Mouse (Mus musculus) heart, embryonic 14.5 days (tissue): ENCODE measurements around the gene Usp4. TPM values are rescaled to one million over a fixed set of nuclear protein-coding genes. Genes with fewer than 3 reads are reported as not detected.

Experiments used
- ATAC-seq: fragments of 200-750 bp; cut with Nextera tagmentation; 2 replicates; pipeline ENCODE4 v1.8.0; 2017; ENCODE audit warnings: low read depth, moderate TSS enrichment; ENCODE audit not compliant: insufficient number of reproducible peaks, insufficient read depth, low FRiP score
- H3K27ac ChIP-seq, 2 experiments: fragments of 200-500 bp in 1 of 2; fragments of 300-500 bp in 1 of 2; sonication (generic) in 1 of 2; replicated peaks in 1 of 2; 2 replicates each; pipeline ENCODE4 v1.5.1; 2012 to 2014; ENCODE audit warnings: low read depth in 2 of 2, low read length in 2 of 2, control low read depth in 1 of 2, mild to moderate bottlenecking in 1 of 2, mixed read lengths in 1 of 2; ENCODE audit not compliant: control insufficient read depth in 1 of 2, insufficient read depth in 1 of 2
- H3K27me3 ChIP-seq: fragments of 300-500 bp; sonication (generic); 2 replicates; pipeline ENCODE4 v1.6.1; 2014; ENCODE audit warnings: mild to moderate bottlenecking, low read length, control low read depth; ENCODE audit not compliant: control insufficient read depth, insufficient read depth
- H3K36me3 ChIP-seq: fragments of 300-500 bp; sonication (generic); 2 replicates; pipeline ENCODE4 v1.6.1; 2014; ENCODE audit warnings: mild to moderate bottlenecking, control low read depth, low read length, mixed read lengths; ENCODE audit not compliant: control insufficient read depth, insufficient read depth
- H3K4me1 ChIP-seq, 2 experiments: fragments of 200-500 bp in 1 of 2; fragments of 300-500 bp in 1 of 2; sonication (generic) in 1 of 2; 2 replicates each; pipeline ENCODE4 v1.6.1; 2012 to 2014; ENCODE audit warnings: low read length in 2 of 2, control low read depth in 1 of 2, mixed read lengths in 1 of 2; ENCODE audit not compliant: control insufficient read depth in 2 of 2, insufficient read depth in 2 of 2
- H3K4me2 ChIP-seq: fragments of 300-500 bp; sonication (generic); 2 replicates; pipeline ENCODE4 v1.6.1; 2014; ENCODE audit warnings: mild to moderate bottlenecking, low read length
- H3K4me3 ChIP-seq, 2 experiments: fragments of 200-500 bp in 1 of 2; fragments of 300-500 bp in 1 of 2; sonication (generic) in 1 of 2; 2 replicates each; pipeline ENCODE4 v1.5.1; 2012 to 2014; ENCODE audit warnings: low read length in 2 of 2, mild to moderate bottlenecking in 2 of 2, control low read depth in 1 of 2, low read depth in 1 of 2, moderate library complexity in 1 of 2; ENCODE audit not compliant: control insufficient read depth in 1 of 2, insufficient read depth in 1 of 2
- H3K9ac ChIP-seq: fragments of 300-500 bp; sonication (generic); 2 replicates; pipeline ENCODE4 v1.6.1; 2014; ENCODE audit warnings: mild to moderate bottlenecking, low read length
- H3K9me3 ChIP-seq: fragments of 300-500 bp; sonication (generic); 2 replicates; pipeline ENCODE4 v1.6.1; 2016; ENCODE audit warnings: low read length, control low read depth; ENCODE audit not compliant: control insufficient read depth
- WGBS: fragments of 180-500 bp; shearing (Covaris S2); extraction: QIAGEN DNeasy Blood & Tissue Kit; methylation state at CpG from one replicate; pipeline ENCODE4 v1.1.7; 2014; 5-methylcytosine and 5-hydroxymethylcytosine counted together
- polyA plus RNA-seq: library from polyadenylated mRNA; unstranded; fragments of >200 nt; fragmentation: Nextera tagmentation; extraction: Ambion mirVana; gene quantifications from 2 replicates; pipeline ENCODE4 v1.2.1, GENCODE M21; 2014

The Usp4 gene
- 88.6 and 90.1 TPM in 2 replicates for polyA plus RNA-seq

DNA sequence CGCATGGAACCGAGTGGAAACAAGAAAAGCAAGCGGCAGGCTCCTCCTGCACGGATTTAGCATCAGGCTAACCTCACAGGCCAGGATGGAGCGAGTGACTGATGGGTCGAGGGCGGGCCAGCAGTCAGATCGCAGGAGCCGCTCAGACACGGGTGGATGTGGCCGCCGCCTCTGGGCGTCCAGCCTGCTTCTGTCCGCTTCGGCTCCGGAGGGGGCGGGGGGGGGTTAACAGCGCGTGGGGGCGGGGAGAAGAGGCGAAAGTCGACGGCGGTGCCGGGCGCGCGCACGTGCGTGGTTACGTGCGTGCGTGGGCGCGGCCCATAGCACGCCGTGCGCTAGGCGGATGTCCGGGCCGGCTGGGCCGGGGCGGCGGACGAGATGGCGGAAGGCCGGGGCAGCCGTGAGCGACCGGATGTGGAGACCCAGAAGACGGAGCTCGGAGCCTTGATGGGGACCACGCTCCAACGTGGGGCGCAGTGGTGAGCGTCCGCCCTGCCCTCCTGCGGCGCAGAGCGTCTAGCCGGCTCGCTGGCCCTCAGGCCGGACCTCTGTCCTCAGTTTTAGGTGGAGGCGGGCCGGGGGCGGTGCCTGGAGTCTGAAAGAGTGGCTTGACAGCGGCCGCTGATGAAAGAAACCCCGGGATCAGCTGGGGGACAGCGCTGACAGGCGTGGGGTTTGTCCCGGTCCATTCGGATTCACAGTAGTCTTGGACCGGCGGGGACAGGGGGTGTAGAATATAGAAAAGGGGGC, at the start of gene Usp4:
Gene Usp4, plus strand, starts transcription at position 314 of the 750 bp plus-strand sequence.
- H3K9ac ChIP-seq, result peak within 1 kb of the TSS; percentile 78
- WGBS, result under 1% methylated on average over 75 of the region's 75 CpGs
- ATAC-seq, result peak; percentile 95

DNA sequence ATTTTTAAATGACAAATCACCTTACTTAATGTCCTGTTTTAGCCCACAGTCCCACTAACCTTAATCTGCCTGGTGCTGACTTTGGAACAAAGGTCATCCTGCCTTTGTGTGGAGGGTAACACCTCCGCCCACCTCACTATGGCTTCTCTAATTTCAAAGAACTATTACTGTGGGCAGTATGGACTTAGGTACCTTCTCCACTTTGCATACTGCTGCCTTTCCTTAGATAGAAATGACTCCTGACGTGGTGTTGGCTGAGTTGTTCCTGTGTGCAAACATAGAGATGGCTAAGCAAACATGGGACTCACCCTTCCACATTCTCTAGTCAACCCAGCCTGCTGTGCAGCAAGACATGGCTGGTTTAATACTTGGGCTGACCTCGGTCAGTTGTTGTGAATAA, 45.8 kb upstream of the Usp4 start:
- peaks cover 7 to 19% of the 10 kb centered on the region in 2 experiments for H3K4me1 ChIP-seq

More for the DNA sequence above, at the start of gene Usp4:
- Histone ChIP-seq H3K4me2 (peak within 1 kb of the TSS; percentile 80), H3K36me3 (peaks cover 28% of the 10 kb centered on the region), H3K27ac (peak within 1 kb of the TSS; percentile 88 to 96), H3K9me3 (no peaks in the 10 kb centered on the region), H3K27me3 (no peaks in the 10 kb centered on the region), H3K4me3 (peak within 1 kb of the TSS; percentile 58 to 97), H3K4me1 (peaks cover 0 to 9% of the 10 kb centered on the region in 2 experiments; a peak in 2 of 4 replicates)

DNA sequence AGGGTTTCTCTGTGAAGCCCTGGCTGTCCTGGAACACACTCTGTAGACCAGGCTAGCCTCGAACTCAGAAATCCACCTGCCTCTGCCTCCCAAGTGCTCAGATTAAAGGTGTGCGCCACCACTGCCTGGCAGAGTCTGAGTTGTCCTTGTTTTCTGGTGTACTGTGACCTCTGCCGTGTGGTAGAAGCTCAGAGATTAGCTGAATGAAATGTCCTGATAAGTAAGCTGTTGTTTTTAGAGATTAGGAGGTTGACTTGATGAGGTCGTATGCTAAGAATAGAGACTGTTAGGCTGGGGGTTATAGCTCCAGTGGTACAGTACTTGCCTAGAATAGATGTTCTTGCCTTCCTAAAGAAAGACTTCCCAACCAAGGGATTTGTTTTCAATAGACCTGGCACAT, 42.9 kb upstream of the Usp4 start:
- WGBS, result 20% methylated on average over 4 of the region's 4 CpGs
- peak overlapping the region; percentile 95 for H3K4me2 ChIP-seq

More for the DNA sequence above, 45.8 kb upstream of the Usp4 start:
- no peak overlapping the region for H3K4me3 ChIP-seq
- no peak overlapping the region for H3K4me2 ChIP-seq
- WGBS, result 83% methylated on average over 3 of the region's 3 CpGs
- H3K27me3 ChIP-seq, result no peaks in the 10 kb centered on the region
- H3K9me3 ChIP-seq, result no peaks in the 10 kb centered on the region
- H3K36me3 ChIP-seq, result peaks cover 37% of the 10 kb centered on the region
- ATAC-seq, result no peak
- no peak overlapping the region for H3K9ac ChIP-seq
- H3K27ac ChIP-seq, result no peak overlapping the region

DNA sequence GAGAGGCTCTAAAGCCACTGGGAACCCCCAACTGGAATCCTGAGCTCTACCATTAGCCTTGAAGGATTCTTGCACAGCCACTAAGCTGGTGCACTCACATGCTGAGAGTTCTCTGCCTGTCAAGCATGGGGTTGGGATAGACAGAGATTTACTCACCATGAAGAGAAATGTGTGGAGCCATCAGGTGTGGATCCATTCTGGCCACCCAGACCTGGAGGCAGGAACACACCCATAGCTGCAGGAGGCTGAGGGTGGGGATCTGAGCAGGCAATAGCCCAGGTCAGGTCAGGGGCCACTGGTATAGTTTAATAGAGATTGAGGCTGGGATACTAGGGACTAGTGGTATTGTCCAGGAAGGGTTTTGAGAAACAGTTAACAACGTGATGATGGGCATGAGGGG, 42.5 kb upstream of the Usp4 start:
- H3K4me2 ChIP-seq, result peak overlapping the region; percentile 95
- no peak for ATAC-seq
- WGBS, result 5% methylated on average over 1 of the region's 1 CpGs

More for the DNA sequence above, 42.9 kb upstream of the Usp4 start:
- Histone ChIP-seq H3K27ac (peak overlapping the region; percentile 91 to 100), H3K4me1 (peaks cover 4 to 37% of the 10 kb centered on the region in 2 experiments), H3K9ac (peak overlapping the region; percentile 97), H3K36me3 (peaks cover 32% of the 10 kb centered on the region), H3K9me3 (no peaks in the 10 kb centered on the region), H3K4me3 (peak overlapping the region; percentile 94 to 98; a peak in 3 of 4 replicates), H3K27me3 (no peaks in the 10 kb centered on the region)
- ATAC-seq, result no peak

DNA sequence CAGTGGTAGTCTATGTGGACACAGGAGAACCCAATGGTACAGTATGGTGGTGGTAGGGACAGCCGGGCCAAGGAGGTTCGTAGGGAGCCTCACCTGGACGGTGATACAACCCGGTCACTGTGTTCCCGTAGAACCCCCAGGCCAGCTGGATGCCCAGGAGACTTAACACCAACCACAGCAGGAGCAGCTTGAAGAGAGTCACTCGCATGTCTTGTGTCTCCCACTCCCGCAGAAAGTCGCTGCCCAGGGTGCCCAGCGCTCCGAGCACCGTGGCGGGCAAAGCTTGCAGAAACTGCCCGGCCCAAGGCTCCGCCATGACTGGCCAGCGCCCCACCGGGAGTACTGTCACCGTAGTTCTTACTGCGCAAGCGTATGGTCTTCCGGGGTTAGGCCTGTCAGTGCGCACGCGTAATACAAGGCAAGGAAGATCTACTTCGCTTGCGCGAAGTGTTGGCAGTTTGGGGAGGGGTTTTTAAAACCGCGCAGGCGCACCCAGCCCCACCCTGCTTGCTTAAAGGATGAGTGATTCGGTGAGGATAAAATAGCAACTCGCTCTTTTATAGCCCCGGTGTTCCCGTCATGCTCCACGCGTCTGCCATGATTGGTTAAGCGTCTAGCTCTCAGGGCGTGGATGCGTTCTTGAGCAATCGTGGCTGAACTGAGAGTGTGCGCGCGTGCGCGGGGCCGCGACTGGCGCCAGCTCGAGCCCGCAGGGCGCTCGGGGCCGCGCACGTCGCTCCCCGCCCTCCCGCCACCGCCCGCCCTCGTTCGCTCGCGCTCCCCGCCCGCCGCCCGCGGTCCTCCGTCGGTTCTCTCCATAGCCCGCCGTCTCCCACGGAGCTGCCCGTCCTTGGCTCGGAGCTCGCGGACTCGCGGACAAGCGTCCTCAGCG, 41.8 kb upstream of the Usp4 start, which contains the start of the genes Rhoa and Tcta:
Gene Rhoa, plus strand, starts transcription at position 501 of the 892 bp plus-strand sequence.
Gene Tcta, minus strand, starts transcription at position 532 of the 892 bp plus-strand sequence.
- Histone ChIP-seq H3K27me3 (no peaks in the 10 kb centered on the region), H3K9ac (peak within 1 kb of the TSS; percentile 100), H3K27ac (peak within 1 kb of the TSS; percentile 99 to 100), H3K4me2 (peak within 1 kb of the TSS; percentile 97), H3K4me1 (peaks cover 4 to 39% of the 10 kb centered on the region in 2 experiments), H3K36me3 (peaks cover 32% of the 10 kb centered on the region), H3K4me3 (peak within 1 kb of the TSS; percentile 94 to 98), H3K9me3 (no peaks in the 10 kb centered on the region)
- WGBS, result under 1% methylated on average over 81 of the region's 81 CpGs
- ATAC-seq, result peak; percentile 94

More for the DNA sequence above, 42.5 kb upstream of the Usp4 start:
- no peaks in the 10 kb centered on the region for H3K9me3 ChIP-seq
- peaks cover 32% of the 10 kb centered on the region for H3K36me3 ChIP-seq
- peak overlapping the region; percentile 94 to 98 for H3K4me3 ChIP-seq
- no peaks in the 10 kb centered on the region for H3K27me3 ChIP-seq
- H3K27ac ChIP-seq, result peak overlapping the region; percentile 91 to 100
- peaks cover 4 to 38% of the 10 kb centered on the region in 2 experiments for H3K4me1 ChIP-seq
- peak overlapping the region; percentile 97 for H3K9ac ChIP-seq

DNA sequence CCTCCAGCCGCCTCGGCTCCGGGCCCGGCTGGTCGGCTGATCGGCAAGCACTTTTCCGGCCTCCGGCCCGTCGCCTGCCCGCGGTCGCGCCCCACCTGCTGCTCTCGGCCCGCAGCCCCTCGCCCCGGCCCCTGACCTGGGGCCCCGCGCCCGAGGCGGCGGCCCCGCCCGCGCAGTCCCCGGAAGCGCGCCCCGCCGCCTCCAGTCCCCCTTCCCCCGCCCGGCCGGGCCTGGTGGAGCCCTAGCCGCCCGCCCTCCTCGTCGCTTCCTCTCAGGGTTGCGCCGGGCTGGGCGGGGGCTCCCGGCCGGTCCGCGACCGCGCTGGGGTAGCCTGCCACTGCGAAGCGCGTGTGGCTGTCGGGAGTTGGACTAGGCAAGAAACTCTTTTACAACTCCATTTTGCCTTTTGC, 41.1 kb upstream of the Usp4 start:
- peak overlapping the region; percentile 79 to 98 for H3K4me3 ChIP-seq
- H3K36me3 ChIP-seq, result peaks cover 26% of the 10 kb centered on the region
- peak; percentile 84 for ATAC-seq
- H3K4me2 ChIP-seq, result peak overlapping the region; percentile 97
- WGBS, result under 1% methylated on average over 50 of the region's 51 CpGs
- H3K27me3 ChIP-seq, result no peaks in the 10 kb centered on the region
- peak overlapping the region; percentile 100 for H3K9ac ChIP-seq
- no peaks in the 10 kb centered on the region for H3K9me3 ChIP-seq
- H3K4me1 ChIP-seq, result peaks cover 4 to 46% of the 10 kb centered on the region in 2 experiments
- peak overlapping the region; percentile 99 to 100 for H3K27ac ChIP-seq
